Mouse (Mus musculus): ENCODE results near the gene Mef2c.

The Mef2c gene

DNA sequence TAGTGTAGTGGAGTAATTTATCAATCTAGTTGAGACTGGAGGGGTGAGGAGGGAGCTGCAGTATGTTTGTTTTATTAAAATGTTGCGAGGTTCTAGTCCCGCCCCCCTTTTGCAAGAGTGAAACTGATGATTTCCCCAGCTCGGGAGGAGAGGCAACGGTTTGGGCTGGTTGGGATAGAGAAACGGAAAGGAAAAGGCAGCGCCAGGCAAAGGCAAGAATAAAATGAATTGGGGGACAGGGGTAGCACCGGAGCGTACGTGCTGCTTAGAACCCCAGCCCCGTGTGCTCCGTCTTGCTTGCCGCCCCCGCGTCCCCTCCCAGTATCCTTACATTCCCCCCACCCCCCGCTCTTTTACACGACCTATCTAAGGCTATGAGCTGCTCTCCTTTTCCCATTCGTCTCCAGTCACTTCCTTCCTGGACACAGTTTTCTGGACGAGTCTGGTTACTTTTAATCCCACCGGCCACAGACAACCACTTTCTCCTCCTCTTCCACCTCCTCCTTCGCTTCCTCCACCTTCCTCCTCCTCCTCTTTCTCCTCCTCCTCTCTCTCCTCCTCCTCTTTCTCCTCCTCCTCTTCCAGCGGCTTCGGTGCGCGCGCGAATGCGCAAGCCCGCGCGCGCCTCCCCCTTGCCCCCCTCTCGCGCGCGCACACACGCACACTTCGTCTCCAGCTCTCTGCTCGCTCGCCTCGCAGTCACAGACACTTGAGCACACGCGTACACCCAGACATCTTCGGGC, 20.5 kb downstream of the Mef2c start:
- in situ Hi-C loops (cut with MboI, MseI): no loop called here

DNA sequence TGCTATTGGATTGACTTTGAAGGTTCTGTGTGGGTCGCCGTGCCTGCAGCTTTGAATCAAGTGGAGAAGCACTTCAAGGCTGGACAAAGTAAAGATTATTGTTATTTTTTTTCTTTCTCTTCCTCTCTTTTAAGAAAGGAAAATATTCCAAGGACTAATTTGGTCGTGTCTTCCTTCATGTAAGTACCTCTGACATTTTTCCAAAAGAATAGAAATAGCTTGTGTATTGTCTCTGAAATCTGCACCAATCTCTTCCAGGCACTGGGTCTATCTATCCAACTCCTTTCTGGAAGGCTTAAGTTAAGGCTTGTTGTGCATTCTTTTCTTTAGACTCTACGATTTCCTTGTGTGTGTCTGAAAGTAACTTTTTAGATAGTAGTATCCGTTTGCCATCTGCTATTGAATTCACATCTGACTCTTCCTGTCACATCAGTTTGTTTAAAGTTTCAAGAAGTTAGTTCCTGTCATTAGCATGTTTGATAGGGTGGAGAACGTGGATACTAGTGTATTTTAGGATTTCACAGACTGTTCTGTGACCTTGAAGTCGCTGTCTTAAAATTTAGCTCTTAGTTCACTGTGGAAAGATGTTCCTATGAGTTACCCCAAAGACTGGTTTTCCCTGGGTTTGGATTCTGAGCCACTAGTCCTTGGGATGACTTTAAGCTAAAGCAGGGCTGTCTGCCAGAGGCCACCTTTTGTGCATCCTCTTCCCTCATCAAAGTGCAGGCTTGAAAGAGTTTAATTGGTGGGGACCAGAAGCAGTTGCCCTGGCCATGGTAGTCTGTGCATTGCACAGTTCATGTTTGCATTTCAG, 21.3 kb downstream of the Mef2c start:
- in situ Hi-C loops (cut with MboI, MseI): no loop called here

DNA sequence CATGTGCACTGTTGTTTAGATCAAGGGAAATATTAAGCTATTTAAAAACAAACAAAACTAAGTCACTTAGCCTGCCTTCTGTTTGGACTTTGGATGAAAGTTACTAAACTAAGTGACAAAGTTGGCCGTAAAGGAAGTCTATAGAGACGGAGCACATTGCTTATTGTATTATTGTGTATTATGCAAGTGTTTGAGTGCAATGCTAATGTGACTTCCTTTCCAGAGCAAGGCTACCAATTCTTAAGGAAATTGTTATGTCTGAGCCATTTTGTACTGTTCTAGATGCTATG, 21.8 kb downstream of the Mef2c start:
- in situ Hi-C loops (cut with MboI, MseI): no loop called here

DNA sequence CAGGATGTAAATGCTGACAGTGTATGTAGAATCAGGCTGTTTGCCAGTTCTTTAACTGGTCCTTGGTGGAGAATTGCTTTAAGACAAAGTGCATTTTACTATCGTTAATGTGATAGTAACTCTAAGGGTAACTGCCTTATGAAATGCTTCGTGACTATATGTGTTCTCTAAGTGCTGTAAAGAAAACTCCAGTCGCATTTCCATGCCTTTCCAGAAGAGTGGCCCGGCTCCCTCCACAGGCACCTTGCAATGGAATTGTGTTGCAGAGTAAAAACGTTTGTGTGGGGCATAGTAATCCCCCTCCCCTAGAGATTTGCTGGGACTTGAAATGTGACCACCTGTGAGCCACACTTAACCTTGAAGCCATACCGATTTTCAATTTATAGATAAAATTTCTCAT, 22.2 kb downstream of the Mef2c start:
- in situ Hi-C loops (cut with MboI, MseI): no loop called here

DNA sequence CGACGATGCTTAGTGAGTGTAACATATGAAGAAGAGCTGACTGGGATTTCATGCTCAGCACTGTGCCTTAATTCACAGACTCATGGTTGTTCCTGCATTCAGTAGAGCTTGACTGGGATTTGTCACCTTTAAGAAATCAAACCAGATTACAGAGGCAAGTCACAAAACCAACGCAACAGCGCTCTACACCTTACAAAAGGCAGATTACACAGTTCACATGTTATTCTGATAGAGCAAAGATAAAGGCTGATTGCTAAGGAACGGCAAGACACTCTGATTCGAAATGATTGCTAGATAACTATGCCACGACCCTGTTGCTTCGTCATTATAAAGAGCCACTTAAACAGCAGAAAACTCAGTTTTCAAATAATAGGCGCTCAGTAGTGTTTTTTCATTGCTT, 24.1 kb downstream of the Mef2c start:
- in situ Hi-C loops (cut with MboI, MseI): no loop called here

DNA sequence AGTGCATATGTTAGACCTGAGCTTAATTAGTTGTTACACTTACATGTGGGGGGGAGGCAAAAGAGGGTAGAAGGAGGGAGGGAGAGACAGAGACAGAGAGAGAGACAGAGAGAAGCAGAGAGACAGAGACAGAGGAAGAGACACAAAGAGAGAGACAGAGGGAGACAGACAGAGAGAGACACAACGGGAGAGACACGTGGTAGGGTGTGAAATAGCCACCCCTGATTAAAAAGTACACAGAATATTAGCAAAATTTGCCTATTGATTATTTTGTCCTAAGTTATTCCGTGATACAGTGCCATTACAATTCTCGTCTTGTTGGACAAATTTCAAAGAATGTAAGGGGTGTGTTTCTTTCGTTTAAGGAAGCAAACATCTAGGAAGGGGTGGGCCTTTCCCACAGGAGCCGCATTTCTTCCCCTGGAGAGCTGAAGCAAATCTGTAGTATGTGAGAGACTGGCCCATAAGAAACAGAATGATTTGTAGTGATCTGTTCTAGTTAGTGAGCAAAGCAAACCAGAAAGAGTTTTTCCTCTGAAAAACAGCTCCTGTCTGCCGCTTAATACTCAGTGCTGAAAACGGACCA, 26.0 kb downstream of the Mef2c start:
- in situ Hi-C loops (cut with MboI, MseI): no loop called here

DNA sequence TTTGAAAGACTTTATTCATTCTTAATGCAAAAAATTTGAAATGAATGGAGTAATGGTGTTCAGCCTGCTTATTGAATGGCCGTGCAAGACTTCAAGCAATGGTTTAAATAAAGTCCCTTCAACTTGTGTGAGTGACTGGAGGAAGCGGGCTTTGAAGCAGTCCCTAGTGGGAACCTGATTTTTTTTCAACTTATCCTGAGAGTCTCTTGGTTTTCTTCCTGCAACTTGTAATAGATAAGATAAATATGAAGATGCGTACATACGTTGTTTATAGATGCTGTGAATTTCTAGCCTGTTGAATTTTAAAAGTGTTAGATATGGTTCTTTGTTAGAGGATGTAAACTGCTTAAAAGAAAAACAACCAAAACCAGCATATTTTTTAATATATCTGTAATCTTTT, 27.1 kb downstream of the Mef2c start:
- in situ Hi-C loops (cut with MboI, MseI): no loop called here

DNA sequence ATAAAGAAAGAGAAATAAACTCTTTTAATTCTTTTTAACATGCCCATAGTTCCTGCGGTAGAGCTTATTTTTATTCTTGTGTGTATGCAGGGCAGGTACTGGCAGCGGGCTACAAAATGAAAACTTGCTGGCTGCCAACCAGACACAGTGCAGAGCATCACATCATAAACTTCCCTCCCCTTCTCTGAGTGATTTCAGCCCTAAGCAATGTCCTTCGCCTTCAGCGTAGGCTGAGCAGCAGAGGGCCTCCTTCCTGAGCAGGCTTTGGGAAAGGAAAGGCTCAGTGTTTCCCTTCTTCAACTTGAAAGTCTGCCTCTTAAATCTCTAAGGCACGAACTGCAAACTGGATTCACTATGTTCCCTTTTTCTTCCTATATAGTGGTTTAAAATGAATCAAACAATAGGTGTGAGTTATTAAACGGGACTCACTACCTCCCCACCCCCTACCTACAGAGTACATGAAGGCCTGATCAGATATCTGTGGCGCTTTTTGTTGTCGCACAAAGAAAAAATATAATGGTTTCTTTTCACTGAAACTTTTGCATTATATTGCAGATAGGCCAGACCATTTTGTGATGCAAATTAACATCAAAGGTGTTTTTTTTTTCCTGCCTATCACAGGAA, 28.2 kb downstream of the Mef2c start:
- in situ Hi-C loops (cut with MboI, MseI): no loop called here

DNA sequence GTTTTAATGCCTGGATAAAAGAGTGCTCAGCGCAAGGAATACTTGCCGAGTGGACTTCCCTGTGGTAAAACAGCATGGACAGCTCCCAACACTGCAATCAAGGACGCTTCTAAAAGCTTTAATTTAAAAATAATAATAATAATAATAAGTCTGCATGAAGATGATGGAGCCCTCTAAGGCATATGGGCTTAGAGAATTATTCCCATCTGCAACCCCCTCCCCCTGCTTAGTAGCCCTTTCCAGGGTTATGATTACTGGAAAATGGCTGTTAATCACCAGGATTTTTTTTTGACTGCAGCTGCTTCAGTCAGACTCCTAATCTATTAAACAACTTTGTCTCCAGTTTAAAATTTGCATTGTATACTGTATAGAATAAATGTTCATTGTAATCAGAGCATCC, 32.5 kb downstream of the Mef2c start:
- in situ Hi-C loops (cut with MboI, MseI): loop anchor here in 1 of 2 experiments (5.0 kb wide), 1 partner anchor 41 kb away; no protein-coding TSS in a partner anchor

DNA sequence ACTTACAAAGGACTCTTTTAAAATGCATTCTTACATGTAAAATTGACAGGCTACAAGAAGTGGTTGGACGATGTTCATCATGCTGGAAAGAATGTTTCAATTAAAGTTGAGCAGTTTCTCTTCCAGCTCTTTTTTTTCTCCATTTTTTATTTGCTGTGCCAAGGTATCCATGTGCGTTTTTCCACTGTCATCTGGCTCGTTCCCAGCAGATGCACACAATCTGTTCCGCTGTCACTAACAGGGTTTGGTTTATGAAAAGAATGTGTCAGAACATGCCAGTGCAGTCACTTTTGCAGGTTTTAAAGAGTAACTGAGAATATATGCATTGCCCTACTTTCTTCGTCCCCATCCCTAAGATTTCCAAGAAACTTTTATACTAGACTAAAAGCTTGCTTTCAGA, 33.3 kb downstream of the Mef2c start:
- in situ Hi-C loops (cut with MboI, MseI): loop anchor here in 1 of 2 experiments (5.0 kb wide), 1 partner anchor 40 kb away; no protein-coding TSS in a partner anchor

DNA sequence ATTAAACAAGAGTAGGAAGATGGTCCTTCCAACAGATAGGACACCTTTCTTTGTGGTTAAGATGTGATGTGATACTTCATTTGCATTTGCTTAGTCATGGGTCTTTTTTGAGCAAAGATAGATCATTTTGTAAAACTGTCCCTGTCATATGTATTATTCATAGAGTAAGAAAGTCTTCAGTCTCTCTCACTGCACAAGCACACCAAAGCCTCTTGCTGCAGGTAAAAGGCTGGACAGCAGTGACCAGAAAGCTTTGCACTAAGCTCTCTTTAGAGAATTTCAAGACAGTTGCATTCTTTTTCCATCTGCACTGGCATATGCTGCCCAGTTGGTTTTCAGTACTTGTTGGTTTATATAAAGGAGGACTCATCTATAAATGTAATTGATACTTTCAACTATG, 36.1 kb downstream of the Mef2c start:
- in situ Hi-C loops (cut with MboI, MseI): loop anchor here in 1 of 2 experiments (5.0 kb wide), 1 partner anchor 37 kb away; no protein-coding TSS in a partner anchor

DNA sequence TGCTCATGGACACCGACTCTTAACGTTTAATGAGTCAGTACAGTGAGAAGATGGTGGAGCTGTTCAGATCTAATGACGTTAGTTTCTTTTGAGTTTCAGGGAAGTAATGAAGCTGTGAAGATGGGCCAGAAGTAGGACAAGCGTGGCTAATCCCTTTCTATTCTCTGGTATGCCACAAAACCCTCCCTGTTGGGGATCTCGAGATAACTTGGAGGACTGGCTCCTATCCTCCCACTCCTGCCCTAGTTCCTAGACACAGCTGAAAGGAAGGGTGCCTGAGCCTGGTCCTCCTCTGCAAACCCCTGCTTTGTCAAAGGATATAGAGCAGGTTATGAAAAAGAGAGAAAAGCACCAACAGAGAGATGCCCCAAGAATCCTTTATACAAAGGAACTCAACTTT, 38.8 kb downstream of the Mef2c start:
- in situ Hi-C loops (cut with MboI, MseI): no loop called here

DNA sequence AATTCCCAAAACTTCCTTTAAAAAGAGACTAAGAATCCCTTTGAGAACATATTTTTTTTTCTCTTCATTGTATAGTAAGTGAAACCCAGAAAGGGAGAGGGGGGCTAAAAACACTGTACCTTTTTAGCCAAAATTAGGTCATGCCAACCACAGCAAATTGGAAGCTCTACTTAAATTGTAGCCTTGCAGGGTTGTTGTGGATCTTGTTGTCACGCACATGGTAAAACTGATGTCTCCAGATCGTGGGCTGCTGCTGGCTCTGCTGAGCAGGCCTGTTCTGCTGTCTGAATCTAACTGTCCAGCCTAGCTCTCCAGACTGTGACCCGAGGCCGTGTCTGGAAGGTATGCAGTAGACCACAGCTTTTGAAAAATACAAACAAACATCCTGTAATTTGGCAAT, 40.9 kb downstream of the Mef2c start:
- in situ Hi-C loops (cut with MboI, MseI): no loop called here

DNA sequence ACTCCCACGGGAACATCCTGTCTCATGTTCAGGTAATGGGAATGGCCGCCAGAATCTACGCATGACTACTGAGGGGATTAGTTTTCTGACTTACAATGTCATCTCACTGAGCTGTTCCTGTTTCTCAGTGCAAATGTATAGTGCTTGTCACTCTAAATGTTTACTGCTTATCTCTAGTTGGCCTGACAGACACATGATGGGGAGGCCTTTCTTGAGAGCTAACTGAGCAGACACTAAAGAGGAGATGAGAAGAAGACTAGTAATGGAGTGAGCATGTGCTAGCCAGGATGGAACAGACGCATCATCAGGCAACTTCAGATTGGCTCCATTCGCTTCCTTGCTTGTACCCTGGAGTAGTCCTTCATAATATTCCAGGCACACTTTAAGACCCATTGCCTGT, 43.0 kb downstream of the Mef2c start:
- in situ Hi-C loops (cut with MboI, MseI): no loop called here

DNA sequence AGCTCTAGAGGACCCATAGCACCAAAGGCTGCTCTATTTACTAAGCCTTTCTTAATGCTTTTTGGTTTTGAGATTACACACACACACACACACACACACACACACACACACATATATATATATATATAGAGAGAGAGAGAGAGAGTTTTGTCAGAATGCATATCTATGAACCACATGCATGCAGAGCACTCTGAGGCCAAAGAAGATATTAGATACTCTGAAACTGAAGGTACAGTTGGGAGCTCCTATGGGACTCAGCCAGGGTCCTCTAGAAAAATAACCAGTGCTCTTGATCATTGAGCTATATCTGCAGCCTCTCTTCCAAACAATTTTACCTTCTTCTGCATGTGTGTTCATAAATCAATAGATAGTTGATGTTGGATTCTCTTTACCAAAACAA, 47.4 kb downstream of the Mef2c start:
- in situ Hi-C loops (cut with MboI, MseI): no loop called here

DNA sequence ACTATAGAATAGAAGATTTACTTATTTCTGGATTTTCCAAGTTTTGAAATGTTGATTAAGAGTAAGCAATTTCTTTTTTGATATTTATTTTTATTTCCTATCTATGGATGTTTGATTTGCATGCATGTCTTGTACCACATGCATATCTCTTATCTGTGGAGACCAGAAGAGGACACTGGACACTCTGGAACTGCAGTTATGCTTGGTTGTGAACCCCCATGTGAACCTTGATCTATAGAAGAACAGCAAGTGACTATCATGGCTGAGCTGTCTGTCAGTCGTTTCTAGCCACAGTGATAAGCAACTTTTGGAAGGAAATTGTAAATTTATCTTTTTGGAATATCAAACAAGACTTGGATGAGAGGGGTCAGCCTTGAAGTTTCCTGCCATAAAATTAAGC, 48.2 kb downstream of the Mef2c start:
- in situ Hi-C loops (cut with MboI, MseI): no loop called here

DNA sequence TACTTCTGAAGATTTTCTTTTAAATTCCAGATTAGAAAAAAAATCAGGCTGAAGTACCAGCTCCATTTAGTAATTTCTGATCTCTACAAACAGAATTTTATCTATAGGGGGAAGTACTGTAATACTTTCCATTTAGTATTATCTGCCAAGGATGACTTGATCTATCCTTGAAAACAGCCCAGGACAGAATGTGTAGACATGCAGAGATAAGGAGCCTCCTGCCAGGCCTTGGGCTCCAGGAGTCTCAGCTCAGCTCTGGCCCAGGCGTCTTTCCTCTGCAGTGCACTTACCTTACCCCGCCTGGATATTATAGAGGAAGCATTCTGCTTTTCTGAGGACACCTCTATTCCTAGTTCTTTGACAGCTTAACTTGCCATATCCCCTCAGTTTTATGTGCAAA, 59.4 kb downstream of the Mef2c start:
- in situ Hi-C loops (cut with MboI, MseI): no loop called here

DNA sequence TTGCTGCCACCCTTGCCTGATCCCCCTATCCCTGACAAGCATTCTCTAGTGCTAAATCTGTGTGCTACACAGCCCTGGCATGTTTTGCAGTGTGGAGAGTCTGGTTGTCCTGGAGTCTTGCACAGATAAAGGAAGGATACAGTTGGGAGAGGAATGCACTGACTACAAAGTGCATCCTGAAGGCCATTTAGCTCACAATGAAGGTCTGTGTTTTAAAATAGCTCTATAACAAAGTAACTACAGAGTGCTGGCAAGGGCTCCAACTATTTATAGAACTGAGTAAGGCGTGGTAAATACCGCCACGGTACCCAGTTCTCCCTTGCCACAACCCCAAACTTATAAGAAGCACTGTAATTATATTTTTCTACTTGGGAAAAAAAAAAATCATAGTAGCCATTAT, 61.9 kb downstream of the Mef2c start:
- in situ Hi-C loops (cut with MboI, MseI): no loop called here

DNA sequence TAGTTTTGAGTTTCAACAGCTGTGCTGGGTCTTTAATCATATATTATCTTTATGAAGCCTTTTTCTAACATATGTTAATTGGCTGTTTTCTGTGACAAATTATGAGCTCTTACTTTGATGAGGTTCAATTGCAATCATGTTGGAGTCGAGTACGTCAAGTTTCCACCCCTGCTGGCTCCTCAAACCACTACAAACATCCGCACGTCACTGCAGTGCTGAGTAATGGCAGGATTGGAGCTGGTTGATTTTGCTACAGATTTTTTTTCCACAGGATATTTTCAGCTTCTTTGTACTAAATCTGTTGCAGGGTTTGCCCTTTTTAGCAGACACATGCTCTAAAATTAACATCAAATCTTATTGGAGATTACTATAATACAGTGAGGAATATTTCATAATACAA, 62.3 kb downstream of the Mef2c start:
- in situ Hi-C loops (cut with MboI, MseI): no loop called here

DNA sequence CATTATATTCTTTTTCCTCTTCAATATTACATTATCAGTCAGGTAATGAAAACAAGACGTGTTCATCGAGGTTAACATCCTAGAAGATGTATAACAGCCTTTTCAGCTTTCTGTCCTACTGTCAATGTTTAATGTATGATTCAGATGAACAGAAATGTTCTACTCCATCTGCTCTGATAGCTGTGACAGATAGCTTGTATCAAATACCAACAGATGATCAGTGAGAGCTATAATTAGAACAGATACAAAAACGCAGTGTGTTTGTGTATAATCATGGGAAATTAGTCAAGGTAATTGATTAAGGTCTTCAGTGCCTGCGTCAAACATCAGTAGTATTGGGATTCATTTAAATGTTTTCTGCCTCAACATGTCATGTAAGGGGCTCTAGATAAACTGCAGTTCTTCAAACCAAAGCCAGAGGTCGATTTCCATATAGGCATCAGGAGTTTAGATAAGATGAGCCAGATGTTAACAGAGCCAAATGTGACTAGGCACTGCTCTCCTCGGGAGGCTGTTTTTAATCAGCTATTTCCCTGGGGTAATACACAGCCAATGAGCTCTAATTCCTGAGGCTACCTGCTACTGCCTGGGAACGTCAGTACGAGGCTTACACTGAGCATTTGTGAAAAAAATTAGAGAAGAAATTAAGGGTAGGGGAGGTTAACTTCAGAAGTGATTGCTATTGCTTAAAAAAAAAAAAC, 63.1 kb downstream of the Mef2c start:
- in situ Hi-C loops (cut with MboI, MseI): no loop called here

DNA sequence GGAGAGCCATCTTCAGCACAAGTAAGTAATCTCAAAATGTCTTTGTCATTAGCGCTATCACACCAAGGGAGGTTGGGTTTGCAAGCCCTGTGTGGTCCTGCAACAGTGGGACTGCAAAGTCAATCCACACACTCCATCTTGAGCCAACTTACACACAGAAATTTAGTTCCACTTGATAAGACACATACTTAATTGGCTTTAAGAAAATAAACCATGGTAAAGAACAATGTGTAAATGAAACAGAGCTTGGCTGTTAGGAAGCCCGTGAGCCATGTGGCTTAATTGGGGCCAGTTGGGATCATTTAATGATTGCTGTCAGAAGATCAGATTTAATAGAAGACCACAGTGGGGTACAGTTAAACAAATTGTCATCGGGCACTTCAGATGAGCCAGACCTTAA, 63.8 kb downstream of the Mef2c start:
- in situ Hi-C loops (cut with MboI, MseI): no loop called here

DNA sequence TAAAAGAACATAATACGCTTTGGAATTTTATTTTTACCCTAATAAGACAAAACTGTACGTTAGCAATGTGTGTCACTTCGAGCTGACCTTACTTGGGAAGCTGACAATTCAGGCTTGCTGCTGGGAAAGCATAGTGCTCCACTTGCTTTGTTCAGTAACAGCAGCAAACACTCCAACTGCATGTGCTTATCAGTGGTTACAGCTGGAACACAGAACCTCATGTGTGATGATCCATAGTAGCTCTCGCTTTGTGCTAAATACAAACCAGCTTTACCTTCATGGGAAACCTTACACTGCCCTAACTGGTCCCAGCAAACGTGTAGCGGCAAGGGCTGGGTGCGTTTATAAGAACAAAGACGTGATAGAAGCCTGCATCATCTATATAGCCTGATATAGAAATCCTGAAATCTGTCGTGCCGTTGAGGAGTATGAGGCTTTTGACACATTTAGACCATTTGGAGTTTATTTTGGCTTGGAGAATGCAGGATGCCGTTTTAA, 65.0 kb downstream of the Mef2c start:
- in situ Hi-C loops (cut with MboI, MseI): no loop called here
